Mouse (Mus musculus): ENCODE measurements around the gene Igf2bp3.
"Not testable (repeated sequence)": the region's sequence is repeated elsewhere in the genome, so short reads cannot be mapped to it uniquely, and the experiment has no call there.

GRCm38 (mm10) chr6:49264446-49264845 is 49.7 kb upstream of the Igf2bp3 start:
- TF ChIP-seq CTCF (IDR thresholded peaks at IDR 0.05; ENCODE audit: low read depth); EP300 (optimal IDR thresholded peaks at IDR 0.05): not testable (repeated sequence)
